Mouse (Mus musculus) bone marrow, adult 2 months (tissue): ENCODE results near the gene Ezr.
"Not testable (repeated sequence)": the region's sequence is repeated elsewhere in the genome, so short reads cannot be mapped to it uniquely, and the experiment has no call there.

Source experiments
- CTCF ChIP-seq: fragments of 200-500 bp; IDR thresholded peaks from 2 replicates; pipeline ENCODE4 v1.5.1; 2011; ENCODE audit warnings: low read length, control low read depth; ENCODE audit not compliant: control insufficient read depth, insufficient read depth
- POLR2A ChIP-seq: fragments of 200-500 bp; IDR thresholded peaks from 2 replicates; pipeline ENCODE4 v1.6.1; 2011; ENCODE audit warnings: low read depth, mild to moderate bottlenecking, control low read depth, low read length, borderline replicate concordance; ENCODE audit not compliant: control insufficient read depth

DNA sequence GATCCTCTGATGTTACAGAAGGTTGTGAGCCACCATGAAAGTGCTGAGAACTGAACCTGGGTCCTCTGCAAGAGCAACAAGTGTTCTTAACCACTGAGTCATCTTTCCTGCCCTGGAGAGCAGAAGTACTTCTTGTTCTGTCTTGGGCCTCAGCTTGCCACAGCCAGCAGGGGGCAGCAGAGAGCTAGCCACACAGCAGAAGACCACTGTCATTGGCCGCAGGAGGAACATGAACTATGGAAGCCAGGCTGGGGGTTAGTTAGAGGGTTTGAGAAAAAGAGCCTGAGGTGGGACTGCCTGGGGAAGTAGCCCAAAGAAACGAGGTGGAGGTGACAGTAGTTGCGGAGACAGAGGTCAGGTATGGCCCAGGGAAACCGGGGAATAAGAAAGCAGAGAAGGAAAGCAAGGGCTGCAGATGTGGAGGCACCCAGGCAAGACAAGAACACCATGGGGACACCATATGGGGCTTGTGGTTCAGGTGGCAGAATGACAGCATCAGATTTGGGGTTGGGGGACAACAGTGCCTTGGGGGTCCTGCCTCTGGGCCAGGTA is 85.3 kb downstream of the Ezr start:
- TF ChIP-seq POLR2A, result not testable (repeated sequence)
- peak; percentile 38 for TF ChIP-seq CTCF
